Mouse (Mus musculus): ENCODE data around the gene Pald1.
A peak's percentile ranks its signal among the peaks of the same experiment; 100 is the strongest.

The Pald1 gene

DNA sequence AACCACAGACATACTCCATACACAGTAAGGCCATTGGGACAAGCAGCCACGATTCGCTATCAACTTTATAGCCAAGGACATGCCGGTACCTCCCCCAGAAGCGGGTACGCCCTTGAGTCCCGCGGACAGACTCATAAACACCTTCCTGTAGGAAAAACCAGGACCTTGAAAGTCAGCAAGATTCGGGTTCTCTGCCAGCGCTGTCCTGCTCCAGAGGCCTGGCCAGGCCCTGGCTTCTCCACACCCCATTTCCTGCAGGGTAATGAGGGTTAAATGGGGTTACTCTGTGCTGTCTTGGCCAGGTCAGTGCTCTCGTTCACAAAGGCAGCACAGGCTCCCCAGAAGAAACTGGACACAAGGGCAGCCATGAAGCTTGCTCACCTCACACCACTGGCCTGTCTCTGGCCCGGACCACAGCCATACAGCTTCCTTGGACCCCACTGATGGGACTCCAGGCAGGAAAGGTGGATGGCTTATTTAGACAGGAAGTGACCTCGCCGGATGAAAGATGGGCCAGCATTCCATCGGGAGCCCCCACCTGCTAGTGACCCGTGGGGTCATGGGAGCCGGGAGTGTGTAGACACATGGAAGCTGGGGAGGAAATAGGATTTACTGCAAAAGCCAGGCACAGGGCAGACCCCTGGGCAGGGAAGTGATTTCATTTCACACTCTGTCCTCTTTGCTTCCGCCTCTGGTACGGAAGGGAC is 12.9 kb downstream of the Pald1 start:
- no peak for DNase-seq (ENCODE audit: inconsistent ontology term)

DNA sequence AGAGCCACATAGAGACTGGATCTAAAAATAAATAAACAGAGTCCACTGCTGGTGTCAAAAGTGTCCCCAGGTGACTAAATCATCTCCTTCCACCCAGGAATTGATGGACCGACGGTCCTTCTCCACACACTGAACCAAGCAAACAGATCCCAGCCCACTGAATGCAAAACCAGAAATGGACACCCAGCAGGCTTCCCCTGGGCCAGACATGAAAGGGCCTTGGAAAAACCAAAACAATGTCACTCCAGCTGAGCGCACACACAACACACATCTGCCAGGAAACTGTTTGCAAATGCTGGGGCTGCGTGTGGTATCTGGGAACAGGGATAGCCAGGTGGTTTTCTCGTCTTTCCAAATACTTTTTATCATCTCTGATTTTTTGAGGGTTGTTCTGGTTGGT is 13.6 kb downstream of the Pald1 start:
- DNase-seq (ENCODE audit: inconsistent ontology term): no peak

DNA sequence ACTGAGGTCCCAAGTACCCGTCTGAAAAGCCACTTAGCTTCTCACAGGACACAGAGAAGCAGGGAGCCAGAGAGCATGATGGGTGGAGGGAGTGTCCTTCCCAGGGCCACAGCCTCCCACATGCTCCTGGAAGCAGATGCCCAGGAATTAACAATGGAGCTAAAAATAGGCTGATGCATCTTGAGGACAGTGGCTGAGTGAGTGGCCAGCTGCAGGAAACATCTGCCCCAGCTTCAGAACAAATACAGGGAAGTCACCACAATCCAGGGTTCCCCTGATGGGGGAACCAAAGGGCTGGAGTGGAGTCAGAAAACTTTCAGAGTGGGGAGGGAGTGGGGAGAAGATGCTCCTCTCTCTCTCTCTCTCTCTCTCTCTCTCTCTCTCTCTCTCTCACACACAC is 17.4 kb downstream of the Pald1 start:
- no peak for DNase-seq (ENCODE audit: inconsistent ontology term)

DNA sequence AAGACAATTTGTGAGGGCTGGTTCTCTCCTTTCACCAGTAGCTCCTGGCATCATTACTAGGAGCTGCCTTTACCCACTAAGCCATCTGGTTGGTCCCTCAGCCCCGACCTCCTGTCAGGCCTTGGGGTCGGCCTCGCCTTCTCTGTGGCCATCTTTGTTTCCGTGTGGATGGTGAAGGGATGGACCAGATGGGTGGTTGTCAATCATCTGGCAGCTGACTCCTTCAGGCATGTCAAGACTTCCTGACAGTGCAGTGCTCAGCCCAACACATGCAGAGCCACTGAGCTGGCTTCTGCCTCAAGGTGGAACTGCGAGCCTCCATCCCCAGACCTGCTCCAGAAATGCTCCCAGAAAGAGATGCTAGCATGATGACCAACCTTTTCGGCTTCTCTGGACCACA is 18.9 kb downstream of the Pald1 start:
- no peak for DNase-seq (ENCODE audit: inconsistent ontology term)

DNA sequence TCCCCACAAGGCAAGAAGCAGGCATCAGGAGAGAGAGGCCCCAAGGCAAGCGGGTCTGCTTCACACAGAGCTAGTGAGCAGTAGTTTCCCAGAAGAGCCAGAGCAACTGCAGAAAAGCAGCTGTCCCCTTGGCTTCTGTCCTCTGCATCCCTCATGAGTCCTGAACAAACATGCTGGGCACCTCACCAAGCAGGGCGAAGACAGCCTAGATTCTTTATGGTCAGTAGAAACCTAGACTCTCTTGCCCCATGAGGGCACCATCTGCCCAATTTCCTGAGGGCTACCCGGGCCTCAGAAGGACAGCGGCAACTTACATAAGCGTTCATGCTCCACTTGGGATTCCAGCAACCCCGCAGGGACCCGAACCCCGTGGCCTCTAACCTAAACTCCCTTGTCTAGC is 20.3 kb downstream of the Pald1 start:
- DNase-seq (ENCODE audit: inconsistent ontology term): no peak

DNA sequence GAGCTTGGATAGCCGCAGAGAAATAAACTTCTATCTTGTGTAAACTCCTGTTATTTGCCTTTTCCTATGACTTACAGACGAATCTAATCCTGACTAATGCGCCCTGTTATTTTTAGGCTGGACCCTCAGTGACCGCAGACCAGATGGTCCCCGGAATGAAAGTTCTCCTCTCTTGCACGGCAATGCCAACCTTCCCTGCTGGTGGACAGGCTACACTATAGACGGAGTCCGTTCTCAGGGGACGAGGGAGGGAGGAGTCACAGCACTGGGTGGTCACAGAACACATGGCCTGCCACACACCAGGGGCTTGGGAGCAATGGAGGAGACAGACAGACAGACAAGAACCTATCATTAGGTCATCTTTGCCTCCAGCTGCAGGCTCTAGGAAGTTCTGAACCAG is 20.8 kb downstream of the Pald1 start:
- DNase-seq (ENCODE audit: inconsistent ontology term): no peak

DNA sequence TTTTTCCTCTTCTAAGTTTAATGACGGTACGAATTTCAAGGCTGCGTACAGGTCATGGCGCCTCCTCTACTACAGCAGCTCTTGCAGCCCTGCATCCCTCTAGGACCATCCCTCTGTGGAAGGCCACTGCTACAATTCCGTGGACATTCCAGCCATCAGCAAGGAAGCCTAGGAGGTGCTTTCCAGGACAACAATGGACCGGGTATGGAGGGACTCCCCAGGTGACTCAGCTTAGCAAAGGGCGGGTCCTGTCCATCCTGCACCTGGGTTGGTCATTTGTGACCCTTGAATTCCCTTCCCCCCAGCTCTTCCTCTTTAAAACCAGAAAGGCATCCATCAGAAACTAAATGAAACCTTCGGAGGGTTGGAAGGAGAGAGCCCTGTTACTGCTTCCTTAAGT is 22.7 kb downstream of the Pald1 start:
- DNase-seq (ENCODE audit: inconsistent ontology term): no peak

DNA sequence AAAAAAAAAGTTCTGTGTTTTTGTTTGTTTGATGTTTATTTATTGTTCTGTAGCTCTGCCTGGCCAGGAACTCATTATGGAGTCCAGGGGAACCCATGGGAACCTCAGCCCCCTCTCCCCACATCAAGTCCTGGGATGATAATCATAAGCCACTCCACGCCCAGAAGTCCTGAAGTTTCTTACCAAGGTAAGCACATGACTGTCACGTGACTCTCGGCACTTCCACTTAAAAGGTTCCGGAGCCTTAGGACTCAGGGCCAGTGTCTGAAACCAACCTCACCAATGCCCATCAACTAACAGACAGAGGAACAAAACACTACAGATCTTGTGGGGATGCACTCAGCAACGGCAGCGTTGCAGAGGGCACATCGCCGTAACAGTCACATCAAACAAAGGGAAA is 23.9 kb downstream of the Pald1 start:
- DNase-seq (ENCODE audit: inconsistent ontology term): no peak

DNA sequence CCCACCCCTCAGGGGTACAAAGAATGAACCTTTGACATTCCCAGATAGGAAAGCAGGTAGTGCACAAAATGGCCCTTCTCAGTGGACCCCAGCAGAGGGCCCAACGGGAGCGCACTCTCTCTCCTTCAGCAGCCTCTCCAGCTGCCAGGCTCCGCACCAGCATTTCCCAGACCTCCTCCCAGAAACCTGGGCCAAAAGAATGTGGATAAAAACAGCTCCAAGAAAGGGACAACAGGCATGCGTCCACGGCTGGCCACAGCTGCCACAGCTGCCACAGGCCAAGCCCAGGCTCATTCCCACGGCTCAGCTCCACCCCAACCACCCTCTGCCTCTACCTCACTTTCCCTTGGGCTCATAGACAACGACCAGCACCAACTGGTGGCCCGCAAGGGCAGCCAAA is 25.7 kb downstream of the Pald1 start:
- DNase-seq (ENCODE audit: inconsistent ontology term): no peak

DNA sequence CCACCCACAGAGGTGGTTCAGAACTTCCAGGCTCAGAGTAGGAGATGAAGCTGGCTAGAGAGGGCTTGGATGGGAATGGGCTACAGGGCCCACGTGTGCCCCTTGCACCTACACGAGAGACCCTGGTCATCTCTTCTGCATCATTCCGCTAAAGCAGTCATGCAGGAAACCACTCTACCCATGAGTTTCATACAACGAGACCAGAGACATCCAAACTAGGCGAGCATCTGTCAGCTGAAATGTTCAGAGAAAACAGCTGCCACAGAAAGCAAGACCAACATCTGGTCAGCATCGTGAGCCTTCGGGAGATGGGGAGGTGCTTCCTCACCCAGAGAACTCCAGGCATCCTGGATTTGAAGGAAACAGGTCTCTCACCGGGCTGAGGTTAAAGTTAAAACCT is 26.8 kb downstream of the Pald1 start:
- no peak for DNase-seq (ENCODE audit: inconsistent ontology term)

DNA sequence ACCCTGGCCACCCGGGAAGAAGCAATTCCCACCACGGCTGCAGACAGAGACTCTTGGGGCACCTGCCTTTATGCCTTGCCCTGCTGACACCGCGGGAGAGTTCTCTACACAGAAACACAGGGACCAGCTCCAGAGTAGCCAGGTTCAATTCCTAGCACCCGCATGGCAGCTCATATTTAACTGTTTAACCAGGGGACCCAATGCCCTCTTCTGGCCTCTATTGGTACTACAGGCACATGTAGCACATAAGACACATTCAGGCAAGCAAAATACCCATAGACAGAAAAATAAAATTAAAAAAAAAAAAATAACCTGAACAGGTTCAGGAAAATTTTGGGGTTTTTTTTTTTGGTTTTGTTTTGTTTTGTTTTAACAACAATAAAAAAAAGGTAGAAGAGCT is 27.2 kb downstream of the Pald1 start:
- no peak for DNase-seq (ENCODE audit: inconsistent ontology term)

DNA sequence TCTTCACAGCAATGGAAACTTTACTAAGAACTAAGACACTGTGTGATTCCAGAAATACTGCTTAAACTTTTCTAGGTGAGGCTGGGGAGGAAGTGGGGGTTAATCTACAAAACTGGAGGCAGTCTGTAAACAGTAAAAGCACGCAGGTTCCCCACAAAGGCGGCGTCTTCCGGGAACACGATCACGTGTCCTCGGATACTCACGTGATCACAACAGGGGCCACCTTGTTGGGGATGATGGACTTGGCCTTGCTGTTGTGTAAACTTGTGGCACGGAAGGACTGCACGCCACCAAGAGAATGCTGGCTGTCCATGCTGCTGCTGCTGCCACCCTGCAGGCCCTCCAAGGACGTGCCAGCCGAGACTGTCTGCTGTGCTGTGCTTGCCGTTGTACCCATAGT is 27.7 kb downstream of the Pald1 start:
- no peak for DNase-seq (ENCODE audit: inconsistent ontology term)

DNA sequence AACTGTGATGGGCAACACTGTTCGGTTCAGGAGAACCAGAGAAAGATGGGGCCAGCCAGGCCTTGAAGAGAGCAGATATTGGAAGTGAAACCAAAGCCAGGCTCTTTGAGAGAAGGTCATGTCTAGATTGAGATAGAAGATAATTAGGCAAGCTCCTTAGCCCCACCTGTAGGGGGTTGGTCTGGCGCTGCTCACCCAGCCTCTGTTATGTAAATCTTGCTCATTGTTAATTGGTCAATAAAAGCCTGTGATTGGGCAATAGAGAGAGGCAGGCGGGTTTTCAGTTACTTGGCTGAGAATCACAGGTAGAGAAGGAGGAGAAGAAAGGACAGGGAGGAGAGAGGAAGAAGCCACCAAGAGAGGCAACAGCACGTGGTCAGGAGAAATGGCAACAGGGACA is 32.1 kb downstream of the Pald1 start:
- no peak for DNase-seq (ENCODE audit: inconsistent ontology term)

DNA sequence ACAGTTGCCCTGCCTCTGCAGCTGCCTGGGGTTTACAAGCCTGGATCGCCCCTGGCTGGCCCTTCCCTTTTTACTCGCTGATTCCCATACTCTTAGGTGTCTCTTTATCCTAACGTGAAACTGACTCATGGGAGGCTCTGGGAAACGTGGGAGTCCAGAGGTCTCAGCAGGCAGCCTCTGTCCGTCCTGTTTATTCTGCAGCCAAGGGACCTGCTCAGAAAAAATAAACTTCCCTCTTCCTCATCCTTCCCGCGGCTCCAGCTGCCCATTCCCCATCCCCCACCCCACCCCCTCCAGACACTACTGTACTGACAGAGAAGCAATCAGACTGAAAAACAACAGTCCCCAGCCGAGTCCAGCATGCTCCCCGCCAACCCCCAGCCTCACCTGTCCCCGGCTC is 37.0 kb downstream of the Pald1 start:
- DNase-seq (ENCODE audit: inconsistent ontology term): no peak

DNA sequence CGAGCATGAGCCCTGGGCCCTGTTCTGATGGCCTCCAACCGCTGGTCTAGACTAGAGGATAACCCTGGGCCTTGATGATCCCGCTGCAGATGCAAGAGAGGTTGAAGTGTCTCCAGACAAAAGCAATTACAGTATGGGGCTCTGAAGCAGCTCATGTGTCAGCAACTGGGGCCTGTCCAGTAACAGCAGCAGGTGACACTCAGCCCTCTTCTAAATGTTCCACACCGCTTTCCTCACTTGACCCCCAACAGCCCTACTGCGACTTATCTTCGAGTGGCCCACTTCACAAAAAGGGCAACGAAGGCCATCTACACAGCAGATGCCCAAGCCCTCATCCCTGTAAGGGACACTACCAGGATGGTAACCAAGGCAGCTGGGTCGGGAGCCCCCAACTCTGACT is 38.2 kb downstream of the Pald1 start:
- no peak for DNase-seq (ENCODE audit: inconsistent ontology term)

DNA sequence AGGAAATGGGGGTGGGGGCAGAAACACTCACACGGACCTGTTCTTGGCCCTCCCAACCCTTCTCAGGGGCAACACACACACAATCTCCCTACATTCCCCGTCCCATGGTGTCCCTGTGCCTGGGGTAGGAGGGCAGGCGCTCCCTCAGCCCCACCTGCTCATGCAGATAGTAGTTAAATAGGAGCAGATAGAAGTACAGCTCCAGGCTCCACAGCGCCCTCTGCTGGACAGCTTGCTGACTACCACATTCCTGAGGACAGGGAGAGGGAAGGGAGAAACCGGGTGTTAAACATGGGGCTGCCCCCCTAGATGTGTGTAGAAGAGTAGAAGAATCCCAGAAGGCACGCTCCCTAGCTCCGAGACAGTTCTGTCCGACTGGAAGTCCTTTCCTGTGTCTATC is 39.4 kb downstream of the Pald1 start:
- no peak for DNase-seq (ENCODE audit: inconsistent ontology term)

DNA sequence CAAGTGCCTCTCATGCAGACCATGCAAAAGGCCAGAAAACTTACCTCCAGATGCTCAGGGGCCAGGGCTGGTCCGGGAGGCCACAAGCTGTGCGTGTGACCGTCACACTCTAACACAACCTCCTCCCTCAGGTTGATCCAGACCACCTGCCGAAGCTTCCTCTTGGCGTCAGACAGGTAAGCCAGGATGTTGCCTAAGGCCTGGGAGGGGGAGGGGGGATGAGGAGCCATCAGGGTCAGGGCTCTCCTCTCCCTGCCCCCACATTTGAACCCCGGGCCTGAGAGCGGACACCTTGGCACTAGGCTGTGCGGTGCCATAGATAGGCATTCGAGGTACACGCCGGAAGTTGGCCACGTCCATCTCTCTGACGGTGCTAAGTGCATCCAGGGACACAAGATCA is 40.6 kb downstream of the Pald1 start:
- DNase-seq (ENCODE audit: inconsistent ontology term): no peak

DNA sequence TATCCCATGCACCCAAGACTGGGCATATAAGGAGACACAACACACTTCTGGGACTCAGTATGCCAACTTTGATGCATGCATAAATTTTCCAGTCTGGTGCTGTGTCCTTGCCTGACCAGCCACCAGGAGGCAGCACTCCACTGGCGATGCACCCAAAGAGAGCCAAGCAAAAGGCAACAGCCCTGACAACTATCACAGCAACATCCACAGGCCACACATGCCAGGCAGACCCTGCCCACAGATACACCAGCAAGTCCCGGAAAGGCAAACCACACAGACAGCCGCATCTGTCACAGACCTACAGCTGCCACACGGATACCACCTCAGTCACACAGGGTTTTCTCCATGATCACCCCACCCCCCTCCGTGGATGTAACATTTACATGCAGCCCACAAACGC is 41.8 kb downstream of the Pald1 start:
- DNase-seq (ENCODE audit: inconsistent ontology term): peak; percentile 44

DNA sequence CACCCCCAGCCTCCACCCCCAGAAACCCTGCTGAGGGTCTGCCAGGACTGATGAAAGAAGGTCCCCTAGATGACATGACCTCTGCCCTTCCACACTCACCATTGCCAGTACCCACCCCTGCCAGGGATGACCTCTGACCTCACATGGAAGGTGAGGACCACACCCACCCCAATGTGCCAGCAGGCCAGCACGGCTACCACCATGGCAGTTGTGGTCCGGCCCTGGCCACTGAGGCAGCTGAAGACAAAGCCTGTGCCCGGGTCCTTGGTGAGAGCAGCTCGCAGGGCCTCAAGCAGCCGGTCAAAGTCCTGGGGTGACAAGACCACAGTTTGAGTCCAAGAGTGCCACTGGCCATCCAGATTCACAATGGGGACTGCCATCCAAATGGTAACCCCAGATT is 42.3 kb downstream of the Pald1 start:
- DNase-seq (ENCODE audit: inconsistent ontology term): no peak

DNA sequence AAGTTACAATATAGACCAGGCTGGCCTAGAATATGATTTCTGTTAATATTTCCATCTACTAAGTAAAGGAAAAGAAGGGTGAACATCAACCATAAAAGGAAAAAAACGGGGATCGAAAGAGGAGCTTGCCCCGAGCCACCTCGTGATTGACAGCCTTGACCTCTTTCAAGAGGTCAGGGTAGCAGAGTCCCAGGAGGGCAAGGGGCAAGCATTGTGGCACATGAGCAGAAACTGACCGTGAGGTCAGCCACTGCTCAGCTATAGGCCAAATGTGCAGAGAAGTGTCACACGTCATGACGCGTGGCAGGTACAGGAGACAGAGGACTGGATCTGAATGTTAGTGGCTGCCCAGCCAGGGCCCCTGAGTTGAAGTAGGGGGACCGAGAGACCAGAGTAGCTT is 43.1 kb downstream of the Pald1 start:
- DNase-seq (ENCODE audit: inconsistent ontology term): no peak

DNA sequence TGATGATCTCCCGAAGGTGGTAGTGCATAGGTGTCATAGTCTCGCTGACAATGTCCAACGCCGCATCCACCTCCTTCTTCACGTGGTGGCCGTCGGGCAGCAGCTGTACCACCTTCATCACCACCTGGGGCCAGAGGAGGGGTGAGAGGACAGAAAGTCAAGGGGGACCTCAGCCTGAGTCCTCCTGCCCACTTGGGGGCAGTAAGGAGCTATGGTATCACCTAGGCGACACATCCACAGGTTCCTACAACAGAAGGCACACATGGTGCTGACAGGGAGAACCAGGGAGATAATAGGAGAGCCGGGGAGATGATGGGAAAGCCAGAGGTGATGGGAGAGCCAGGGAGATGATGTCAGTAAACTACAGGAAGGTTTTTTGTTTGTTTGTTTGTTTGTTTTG is 44.1 kb downstream of the Pald1 start:
- DNase-seq (ENCODE audit: inconsistent ontology term): no peak

DNA sequence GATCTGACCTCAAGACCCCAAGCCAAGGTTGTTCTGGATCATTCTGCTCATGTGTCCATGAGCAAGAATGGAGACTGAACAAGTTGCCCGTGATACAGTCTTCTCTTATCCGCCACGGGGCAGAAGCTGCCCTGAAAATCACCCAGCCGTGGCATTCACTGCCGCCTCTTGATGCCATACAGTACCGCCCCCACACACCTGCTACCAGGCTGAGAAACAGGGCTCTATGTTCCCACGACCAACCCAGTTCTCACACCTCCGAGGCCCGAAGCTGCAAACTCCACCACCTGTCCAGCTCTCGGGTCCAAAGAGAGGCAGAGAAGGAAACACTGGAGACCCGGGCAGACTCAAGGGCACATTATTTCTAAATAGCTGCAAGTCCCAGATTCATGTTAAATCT is 45.7 kb downstream of the Pald1 start:
- no peak for DNase-seq (ENCODE audit: inconsistent ontology term)

DNA sequence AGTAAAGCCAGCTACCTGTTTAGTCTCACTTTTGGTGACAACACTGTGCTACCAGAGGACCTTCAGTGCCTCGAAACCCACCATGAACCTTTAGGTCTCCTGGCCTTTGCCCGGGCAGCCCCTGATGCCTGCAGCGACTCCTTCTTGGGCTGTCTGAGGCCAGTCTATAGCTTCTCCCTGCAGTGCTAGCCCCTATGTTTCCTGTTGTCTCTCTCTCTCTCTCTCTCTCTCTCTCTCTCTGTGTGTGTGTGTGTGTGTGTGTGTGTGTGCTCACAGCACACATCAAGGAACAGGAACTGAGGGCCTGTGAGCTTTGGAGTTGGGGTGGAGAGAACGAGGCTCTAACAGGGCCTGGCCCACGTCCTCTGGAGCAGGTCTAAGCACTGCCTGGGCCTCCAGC is 46.7 kb downstream of the Pald1 start:
- DNase-seq (ENCODE audit: inconsistent ontology term): no peak

DNA sequence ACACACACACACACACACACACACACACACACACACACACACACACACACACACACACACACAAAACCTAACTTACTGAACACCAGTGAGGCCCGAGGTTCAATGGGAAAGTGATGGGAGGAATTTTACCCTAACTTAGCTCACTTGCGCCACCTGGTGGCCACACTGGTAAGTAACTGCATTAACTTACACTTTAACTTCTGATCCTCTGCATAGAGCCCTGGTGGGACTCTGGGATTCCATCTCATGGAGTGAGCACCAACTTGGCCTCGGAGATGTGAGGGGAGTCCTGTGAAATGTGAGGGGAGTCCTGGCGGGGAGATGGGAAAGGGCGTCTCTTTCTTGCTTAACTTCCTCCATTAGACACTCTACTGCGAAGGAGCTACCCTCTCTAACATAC is 47.2 kb downstream of the Pald1 start:
- peak; percentile 65 for DNase-seq (ENCODE audit: inconsistent ontology term)

DNA sequence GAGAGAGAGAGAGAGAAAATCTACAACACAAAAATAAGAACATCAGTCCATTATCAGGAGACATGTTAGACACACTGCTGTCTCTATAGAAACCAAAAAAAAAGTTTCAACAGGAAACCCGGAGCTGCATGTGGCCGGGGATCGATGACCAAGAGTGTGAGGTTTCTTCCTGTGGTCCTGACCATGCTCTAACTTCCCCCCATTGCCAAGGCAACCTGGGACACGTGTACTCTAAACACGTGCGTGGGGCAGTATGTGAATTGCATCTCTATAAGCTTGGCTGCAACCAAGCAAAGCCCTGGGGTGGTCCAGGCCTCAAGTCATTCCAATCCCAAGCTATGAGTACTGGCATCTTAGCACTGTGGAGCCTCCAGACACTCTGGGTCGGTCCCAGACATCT is 48.8 kb downstream of the Pald1 start:
- no peak for DNase-seq (ENCODE audit: inconsistent ontology term)
